Mouse (Mus musculus) macrophage (primary cell): Measurements from ENCODE around the gene Gmppa. TPM values are rescaled to one million over a fixed set of nuclear protein-coding genes. Genes with fewer than 3 reads are reported as not detected.

Experiments used
- H3K27ac ChIP-seq: fragments of 350-480 bp; formaldehyde crosslinking; 2 replicates; pipeline ENCODE4 v1.9.0; 2021
- H3K36me3 ChIP-seq: fragments of 350-480 bp; formaldehyde crosslinking; 2 replicates; pipeline ENCODE4 v1.9.0; 2021; ENCODE audit errors: inconsistent target
- H3K4me3 ChIP-seq: fragments of 350-480 bp; formaldehyde crosslinking; 2 replicates; pipeline ENCODE4 v1.9.0; 2021; ENCODE audit errors: inconsistent target
- H3K79me2 ChIP-seq: fragments of 350-480 bp; formaldehyde crosslinking; 2 replicates; pipeline ENCODE4 v1.9.0; 2021; ENCODE audit errors: inconsistent target
- WGBS: methylation state at CpG from one replicate; pipeline ENCODE4 v1.1.7; 2026; ENCODE audit warnings: inconsistent platforms; ENCODE audit not compliant: missing documents; 5-methylcytosine and 5-hydroxymethylcytosine counted together
- polyA plus RNA-seq: library from polyadenylated mRNA; stranded (reverse); fragments of 250-400 nt; gene quantifications from 3 replicates; pipeline ENCODE4 v1.2.4, GENCODE M21; 2018; ENCODE audit warnings: inconsistent platforms

The Gmppa gene
- polyA plus RNA-seq, 1 experiment from 2014 or later, result 40.3 TPM

GRCm38 (mm10) chr1:75408210-75408609, 27.5 kb upstream of the Gmppa start:
- Histone ChIP-seq H3K27ac (no peak overlapping the region), H3K4me3 (no peak overlapping the region), H3K36me3 (peaks cover 55% of the 10 kb centered on the region; the same call in 1 of the 2 replicates), H3K79me2 (0 out of 2 replicates have a peak, but pooled peaks cover 3% of the 10 kb centered on the region)
- WGBS, result 98% methylated on average over 4 of the region's 4 CpGs

GRCm38 (mm10) chr1:75409950-75410349, 25.8 kb upstream of the Gmppa start:
- Histone ChIP-seq H3K36me3 (peaks cover 56% of the 10 kb centered on the region; the same call in 1 of the 2 replicates), H3K27ac (no peak overlapping the region), H3K79me2 (no peaks in the 10 kb centered on the region), H3K4me3 (no peak overlapping the region)
- WGBS, result 89% methylated on average over 6 of the region's 7 CpGs

GRCm38 (mm10) chr1:75412196-75412595, 23.5 kb upstream of the Gmppa start:
- no peak overlapping the region for H3K4me3 ChIP-seq
- H3K27ac ChIP-seq, result no peak overlapping the region
- no peaks in the 10 kb centered on the region for H3K79me2 ChIP-seq
- WGBS, result 94% methylated on average over 3 of the region's 3 CpGs
- peaks cover 46% of the 10 kb centered on the region; the same call in 1 of the 2 replicates for H3K36me3 ChIP-seq

DNA sequence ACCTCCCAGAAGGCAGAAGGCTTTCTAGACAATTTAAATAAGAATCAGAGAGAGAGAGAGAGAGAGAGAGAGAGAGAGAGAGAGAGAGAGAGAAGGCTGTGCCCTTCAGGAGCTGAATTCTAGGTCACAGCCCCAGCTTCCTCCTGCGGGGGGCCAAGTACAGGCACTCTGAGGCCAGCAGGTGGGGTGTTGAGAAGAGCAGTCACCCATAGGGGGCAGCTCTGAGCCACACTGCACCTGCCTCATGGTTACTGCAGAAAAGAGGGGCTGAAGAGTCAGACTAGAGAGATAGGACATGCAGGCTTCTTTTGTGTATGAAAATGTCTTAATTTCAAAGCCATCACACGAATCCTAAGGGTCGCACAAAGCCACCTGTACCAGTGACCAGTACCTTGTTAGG, 22.0 kb upstream of the Gmppa start:
- no peak overlapping the region for H3K27ac ChIP-seq
- H3K79me2 ChIP-seq, result no peaks in the 10 kb centered on the region
- WGBS, result 71% methylated on average over 3 of the region's 3 CpGs
- peaks cover 59% of the 10 kb centered on the region for H3K36me3 ChIP-seq
- no peak overlapping the region for H3K4me3 ChIP-seq

- H3K4me3 ChIP-seq, result no peak overlapping the region
- WGBS, result 19% methylated on average over 20 of the region's 20 CpGs
- H3K79me2 ChIP-seq, result no peaks in the 10 kb centered on the region
- H3K36me3 ChIP-seq, result peaks cover 29% of the 10 kb centered on the region
- H3K27ac ChIP-seq, result no peak overlapping the region
Measured at GRCm38 (mm10) chr1:75421794-75422193, 13.9 kb upstream of the Gmppa start.

GRCm38 (mm10) chr1:75422216-75422822, 13.4 kb upstream of the Gmppa start:
- 18% methylated on average over 32 of the region's 32 CpGs for WGBS
- Histone ChIP-seq H3K79me2 (no peaks in the 10 kb centered on the region), H3K4me3 (no peak overlapping the region), H3K27ac (no peak overlapping the region), H3K36me3 (peaks cover 29% of the 10 kb centered on the region)

DNA sequence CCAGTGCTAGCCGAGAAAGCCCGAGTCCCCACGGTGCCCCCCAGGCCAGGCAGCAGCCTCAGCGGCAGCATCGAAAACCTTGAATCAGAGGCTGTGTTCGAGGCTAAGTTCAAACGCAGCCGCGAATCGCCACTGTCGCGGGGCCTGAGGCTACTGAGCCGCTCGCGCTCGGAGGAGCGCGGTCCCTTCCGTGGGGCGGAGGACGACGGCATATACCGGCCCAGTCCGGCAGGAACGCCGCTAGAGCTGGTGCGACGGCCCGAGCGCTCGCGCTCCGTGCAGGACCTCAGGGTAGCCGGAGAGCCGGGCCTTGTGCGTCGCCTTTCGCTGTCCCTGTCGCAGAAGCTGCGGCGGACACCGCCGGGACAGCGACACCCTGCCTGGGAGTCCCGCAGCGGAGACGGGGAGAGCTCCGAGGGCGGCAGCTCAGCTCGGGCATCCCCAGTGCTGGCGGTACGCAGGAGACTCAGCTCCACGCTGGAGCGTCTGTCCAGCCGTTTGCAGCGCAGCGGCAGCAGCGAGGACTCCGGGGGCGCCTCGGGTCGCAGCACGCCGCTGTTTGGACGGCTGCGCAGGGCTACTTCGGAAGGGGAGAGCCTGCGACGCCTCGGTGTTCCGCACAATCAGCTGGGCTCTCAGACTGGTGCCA, 12.8 kb upstream of the Gmppa start:
- Histone ChIP-seq H3K36me3 (peaks cover 24% of the 10 kb centered on the region), H3K79me2 (no peaks in the 10 kb centered on the region), H3K4me3 (no peak overlapping the region), H3K27ac (no peak overlapping the region)
- 11% methylated on average over 71 of the region's 71 CpGs for WGBS

DNA sequence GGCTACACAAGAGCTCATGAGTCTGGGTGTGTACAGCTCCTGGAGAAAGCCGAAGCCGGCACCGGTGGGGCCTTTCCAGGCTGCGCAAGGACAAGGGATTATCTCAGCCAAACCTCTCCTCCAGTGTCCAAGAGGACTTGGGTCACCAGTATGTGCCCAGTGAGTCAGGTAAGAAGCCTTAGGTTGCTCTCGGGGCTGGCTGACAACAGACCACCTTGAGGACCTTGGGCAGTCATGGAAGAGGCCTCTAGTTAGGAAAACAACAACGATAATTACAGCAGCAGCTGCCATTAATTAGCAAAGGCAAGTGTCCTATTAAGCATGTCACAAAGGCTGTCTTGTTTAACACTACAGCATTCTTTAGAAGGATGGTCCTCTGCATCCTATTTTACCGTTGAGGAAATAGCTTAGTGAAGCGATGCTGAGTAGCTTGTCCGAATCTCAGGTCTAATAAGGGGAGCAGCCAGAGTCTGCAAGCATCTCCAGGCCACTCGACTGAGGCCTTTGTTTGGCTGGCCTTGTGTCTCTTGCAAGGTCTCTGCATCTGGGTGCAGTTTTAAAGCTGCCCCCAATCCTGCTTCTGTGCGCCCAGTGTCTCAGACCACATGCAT, 11.8 kb upstream of the Gmppa start:
- Histone ChIP-seq H3K27ac (no peak overlapping the region), H3K4me3 (no peak overlapping the region), H3K36me3 (peaks cover 15% of the 10 kb centered on the region; the same call in 1 of the 2 replicates), H3K79me2 (no peaks in the 10 kb centered on the region)
- WGBS, result 87% methylated on average over 11 of the region's 11 CpGs

DNA sequence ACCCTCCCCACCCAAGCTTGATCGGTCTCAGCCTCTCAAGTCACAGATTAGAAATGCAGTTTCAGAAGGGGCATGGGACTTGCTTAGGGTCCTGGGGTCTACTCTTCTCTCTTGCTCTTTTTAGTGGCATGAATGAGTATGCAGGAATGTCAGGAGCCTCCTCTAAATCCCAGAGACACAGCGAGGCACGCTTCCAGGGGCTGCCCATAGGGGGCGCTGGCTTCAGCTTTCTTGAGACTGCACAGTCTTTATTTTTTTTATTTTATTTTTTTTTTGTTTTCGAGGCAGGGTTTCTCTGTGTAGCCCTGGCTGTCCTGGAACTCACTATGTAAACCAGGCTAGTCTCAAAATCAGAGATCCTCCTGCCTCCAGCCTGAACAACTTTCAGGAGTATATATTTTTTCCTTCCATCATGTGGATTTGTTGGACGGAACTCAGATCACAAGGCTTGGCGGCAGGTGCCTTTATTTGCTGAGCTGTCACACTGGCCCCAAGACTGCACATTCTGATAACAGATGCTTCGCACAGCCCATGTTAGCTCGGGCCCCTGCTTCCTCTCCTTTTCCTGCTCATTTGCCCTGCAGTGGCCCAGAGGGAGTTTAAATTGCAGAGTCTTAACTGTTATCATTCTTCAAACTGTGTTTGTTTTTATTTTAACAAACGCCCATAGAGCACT, 9.8 kb upstream of the Gmppa start:
- WGBS, result 39% methylated on average over 10 of the region's 10 CpGs
- no peak overlapping the region for H3K4me3 ChIP-seq
- H3K79me2 ChIP-seq, result no peaks in the 10 kb centered on the region
- peaks cover 11% of the 10 kb centered on the region; the same call in 1 of the 2 replicates for H3K36me3 ChIP-seq
- no peak overlapping the region for H3K27ac ChIP-seq

- WGBS, result 93% methylated on average over 6 of the region's 9 CpGs
- H3K36me3 ChIP-seq, result peaks cover 38% of the 10 kb centered on the region; the same call in 1 of the 2 replicates
- no peaks in the 10 kb centered on the region for H3K79me2 ChIP-seq
- H3K27ac ChIP-seq, result no peak overlapping the region
- no peak overlapping the region for H3K4me3 ChIP-seq
Measured at GRCm38 (mm10) chr1:75438782-75439181, 3.1 kb downstream of the Gmppa start.

GRCm38 (mm10) chr1:75440661-75441060, 4.9 kb downstream of the Gmppa start:
- Histone ChIP-seq H3K27ac (no peak overlapping the region), H3K36me3 (peaks cover 38% of the 10 kb centered on the region; the same call in 1 of the 2 replicates), H3K4me3 (no peak overlapping the region), H3K79me2 (no peaks in the 10 kb centered on the region)
- 99% methylated on average over 7 of the region's 7 CpGs for WGBS

GRCm38 (mm10) chr1:75441471-75441996, 5.8 kb downstream of the Gmppa start:
- H3K27ac ChIP-seq, result no peak overlapping the region
- 96% methylated on average over 13 of the region's 15 CpGs for WGBS
- H3K36me3 ChIP-seq, result peaks cover 38% of the 10 kb centered on the region; the same call in 1 of the 2 replicates
- H3K4me3 ChIP-seq, result no peak overlapping the region
- H3K79me2 ChIP-seq, result no peaks in the 10 kb centered on the region

- Histone ChIP-seq H3K79me2 (no peaks in the 10 kb centered on the region), H3K36me3 (peaks cover 38% of the 10 kb centered on the region; the same call in 1 of the 2 replicates), H3K4me3 (no peak overlapping the region), H3K27ac (no peak overlapping the region)
- WGBS, result 93% methylated on average over 9 of the region's 9 CpGs
Measured at GRCm38 (mm10) chr1:75442171-75442570, 6.4 kb downstream of the Gmppa start.

DNA sequence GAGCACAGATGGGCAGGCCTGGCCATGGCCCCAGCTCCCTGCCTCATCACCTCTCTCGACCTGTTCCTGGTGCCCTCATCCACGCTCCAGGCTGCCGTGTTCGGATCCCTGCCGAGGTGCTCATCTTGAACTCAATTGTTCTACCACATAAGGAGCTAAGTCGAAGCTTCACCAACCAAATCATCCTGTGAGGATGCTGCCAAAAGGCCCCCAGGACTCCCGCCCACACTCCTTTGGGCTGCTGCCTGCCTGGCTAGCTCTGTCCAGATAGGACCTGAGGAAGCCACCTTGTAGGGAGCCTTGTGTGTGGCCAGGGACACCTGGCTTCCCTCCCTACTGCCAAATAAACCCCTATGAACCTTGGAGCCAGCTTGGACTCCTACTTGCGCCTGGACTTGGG, 7.1 kb downstream of the Gmppa start:
- WGBS, result 96% methylated on average over 7 of the region's 8 CpGs
- peaks cover 38% of the 10 kb centered on the region; the same call in 1 of the 2 replicates for H3K36me3 ChIP-seq
- no peaks in the 10 kb centered on the region for H3K79me2 ChIP-seq
- H3K27ac ChIP-seq, result no peak overlapping the region
- no peak overlapping the region for H3K4me3 ChIP-seq
